Mouse (Mus musculus): Measurements from ENCODE around the gene Rmdn3.

DNA sequence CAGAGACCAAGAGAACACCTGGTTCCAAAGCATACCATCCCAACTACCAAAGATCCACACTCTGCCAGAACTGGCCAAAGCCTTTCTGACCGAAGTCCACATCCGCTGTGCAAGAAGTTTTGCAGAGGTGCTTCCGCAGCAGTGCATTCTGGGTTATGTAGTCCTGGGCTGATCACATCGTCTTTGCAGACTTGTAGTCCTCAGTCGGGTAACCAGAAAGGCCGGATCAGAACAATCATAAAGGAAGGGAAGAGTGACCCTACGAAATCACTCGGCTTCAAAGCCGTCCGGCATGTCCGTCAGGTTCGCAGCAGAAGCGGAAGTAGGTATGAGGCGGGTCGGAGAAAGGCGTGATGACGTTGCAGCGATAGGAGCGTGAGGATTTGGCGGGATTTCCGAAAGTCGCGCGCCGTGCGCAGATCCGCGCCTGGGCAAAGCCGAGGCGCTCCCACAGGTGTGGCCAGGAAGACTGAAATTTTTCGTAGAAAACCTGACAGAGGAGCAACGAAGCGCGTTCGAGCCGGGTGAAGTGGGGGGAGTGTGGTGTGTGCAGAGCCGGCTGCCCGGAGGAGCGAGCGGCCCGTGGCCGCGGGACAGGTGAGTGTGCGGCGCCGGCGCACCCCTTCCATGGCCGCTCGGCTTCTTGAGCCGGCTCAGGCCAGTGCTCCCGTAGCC is 44.3 kb downstream of the Rmdn3 start, which contains the start of gene Rad51:
- TF ChIP-seq EP300 (IDR thresholded peaks at IDR 0.05; ENCODE audit: low read depth) = 0 out of 2 replicates have a peak, but pooled peaks have one; percentile 16
- TF ChIP-seq CTCF (IDR thresholded peaks at IDR 0.05; ENCODE audit: low read depth) = no peak
